Mouse (Mus musculus) ovary, postnatal 10 days (tissue): ENCODE data around the gene Dennd6a.
"Not testable (repeated sequence)": the region's sequence is repeated elsewhere in the genome, so short reads cannot be mapped to it uniquely, and the experiment has no call there.

ENCODE experiments used
- DNase-seq: peaks from one replicate; pipeline ENCODE4 v3.0.0; 2022; ENCODE audit warnings: low spot score

Dennd6a gene

DNA sequence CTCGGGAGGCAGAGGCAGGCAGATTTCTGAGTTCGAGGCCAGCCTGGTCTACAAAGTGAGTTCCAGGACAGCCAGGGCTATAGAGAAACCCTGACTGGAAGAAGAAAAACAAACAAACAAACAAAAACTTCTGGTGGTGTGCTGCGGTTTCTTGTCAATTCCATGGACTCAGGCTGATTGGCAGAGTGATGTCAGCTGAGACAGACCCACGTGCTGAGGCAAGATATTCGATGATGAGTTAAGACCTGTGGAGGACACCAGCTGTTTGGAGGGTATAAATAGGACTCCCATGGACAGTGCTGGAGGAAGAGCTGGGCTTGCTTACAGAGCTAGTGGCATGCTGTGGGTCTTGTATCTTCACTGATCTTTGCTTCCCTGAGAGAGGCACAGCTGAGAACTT, at the start of gene Dennd6a:
Dennd6a (plus strand) TSS at position 301 of the 400 bp plus-strand sequence.
- DNase-seq: not testable (repeated sequence)

DNA sequence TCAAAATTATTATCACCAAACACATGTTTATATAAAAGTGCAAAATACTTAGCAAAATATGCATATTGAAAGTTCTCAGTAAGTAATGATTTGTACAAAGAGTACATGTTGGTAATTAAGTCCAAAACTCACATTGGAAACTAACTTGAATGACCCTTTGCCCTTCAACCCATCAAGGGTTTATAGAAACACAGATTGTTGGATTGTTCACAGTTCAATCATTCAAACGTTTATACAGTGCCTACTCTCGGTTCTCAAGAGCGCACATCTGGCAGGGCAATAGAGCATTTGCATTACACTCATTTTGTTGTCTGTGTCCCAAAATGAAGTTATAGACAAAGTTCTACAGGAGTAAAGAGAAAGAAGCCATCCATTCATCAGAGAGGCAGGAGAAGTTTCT, 47.7 kb upstream of the Dennd6a start:
- DNase-seq: no peak

DNA sequence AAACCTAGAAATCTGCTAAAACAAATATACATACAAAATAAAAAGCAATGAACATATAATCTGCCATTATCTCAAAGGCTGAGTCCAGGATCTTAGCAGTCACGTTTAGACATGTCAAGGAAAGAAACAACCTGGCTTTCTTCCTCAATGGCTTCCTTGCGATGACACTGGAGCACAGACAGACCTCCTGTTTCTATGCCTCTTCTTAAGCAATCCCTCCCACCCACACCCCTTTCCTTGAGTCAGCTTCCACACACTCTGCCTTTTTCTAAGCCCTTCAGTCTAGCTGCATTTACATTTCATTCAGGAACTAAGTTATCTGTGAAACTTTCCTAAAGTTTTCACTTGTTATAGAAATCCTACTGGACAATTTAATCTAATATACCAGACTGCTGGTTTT, 45.4 kb upstream of the Dennd6a start:
- DNase-seq: no peak

DNA sequence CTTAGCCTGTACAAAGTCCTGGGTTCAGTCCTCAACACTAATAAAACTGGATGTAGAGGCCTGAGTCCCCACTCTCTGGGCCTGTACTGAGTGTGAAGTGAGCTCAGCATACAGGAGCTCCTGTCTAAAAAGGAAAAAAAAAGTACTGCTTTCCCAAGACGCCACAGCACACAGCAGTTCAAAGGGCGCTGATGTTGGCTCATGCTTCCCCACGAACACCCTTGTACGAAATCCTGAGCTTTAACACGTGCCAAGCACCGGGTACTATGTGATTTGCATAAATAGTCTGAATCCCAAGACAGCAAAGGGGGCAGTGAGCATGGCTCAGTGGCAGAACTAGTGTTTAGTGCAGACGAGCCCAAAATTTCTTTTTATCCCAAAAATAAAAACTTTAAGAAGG, 43.3 kb upstream of the Dennd6a start:
- DNase-seq: no peak

DNA sequence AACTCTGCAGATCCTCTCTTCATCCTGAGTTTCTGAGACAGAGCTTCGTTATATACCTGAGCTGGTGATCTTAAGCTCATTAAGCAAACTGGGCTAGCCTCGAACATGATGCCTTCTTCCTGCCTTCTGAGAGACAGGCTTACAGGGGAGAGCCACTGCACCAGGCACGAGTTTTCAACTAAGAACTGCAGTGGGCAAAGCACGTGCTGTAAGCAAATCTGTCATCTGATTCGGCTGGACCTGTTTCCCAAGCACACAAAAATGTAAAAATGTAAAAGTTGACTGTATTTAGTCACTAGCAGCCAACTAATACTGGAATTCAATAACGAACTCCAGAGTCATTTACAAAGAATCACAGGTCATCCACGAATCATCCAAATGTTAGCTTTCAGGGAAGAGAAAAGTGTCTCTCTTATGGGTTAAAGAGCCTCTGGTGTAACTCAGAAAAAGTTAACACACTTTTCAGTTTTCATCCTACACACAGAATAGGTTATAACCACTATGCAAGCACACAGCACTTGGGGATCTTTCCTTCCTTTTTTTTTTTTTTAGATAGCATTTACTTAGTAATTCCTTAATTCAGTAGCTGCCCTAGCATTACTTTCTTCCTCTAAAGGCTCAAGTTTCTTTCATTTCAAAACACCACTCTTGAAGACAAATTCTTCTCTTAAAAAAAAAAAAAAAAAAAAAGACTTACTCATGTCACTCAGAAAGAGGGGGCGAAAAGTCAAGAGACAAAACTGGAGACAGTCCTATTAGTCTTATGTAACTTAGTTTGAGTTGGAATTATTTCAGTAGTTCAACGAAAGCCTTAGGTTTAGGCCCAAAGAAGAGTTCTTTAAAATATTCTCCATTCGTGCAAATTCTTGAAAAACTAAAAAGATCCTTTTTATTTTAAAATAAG, 42.0 kb upstream of the Dennd6a start:
- no peak for DNase-seq

DNA sequence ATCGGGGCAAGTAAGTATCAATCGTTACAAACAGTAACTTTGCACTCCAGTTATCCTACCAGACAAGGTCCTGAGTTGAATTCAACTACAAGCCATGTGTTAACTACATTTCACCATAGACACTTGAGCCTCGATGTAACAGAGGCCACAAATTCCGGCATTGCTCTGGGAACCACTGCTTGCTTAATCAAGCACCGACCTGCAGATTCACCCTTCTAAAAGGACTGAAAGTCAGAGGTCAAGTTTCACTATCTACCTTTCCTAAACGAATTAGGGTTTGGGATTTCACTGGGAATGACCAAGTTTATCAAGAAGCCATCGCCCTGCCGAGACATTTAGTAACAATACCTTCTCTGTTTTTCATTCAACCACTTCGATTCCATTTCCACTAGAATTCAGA, 40.9 kb upstream of the Dennd6a start:
- DNase-seq: no peak

DNA sequence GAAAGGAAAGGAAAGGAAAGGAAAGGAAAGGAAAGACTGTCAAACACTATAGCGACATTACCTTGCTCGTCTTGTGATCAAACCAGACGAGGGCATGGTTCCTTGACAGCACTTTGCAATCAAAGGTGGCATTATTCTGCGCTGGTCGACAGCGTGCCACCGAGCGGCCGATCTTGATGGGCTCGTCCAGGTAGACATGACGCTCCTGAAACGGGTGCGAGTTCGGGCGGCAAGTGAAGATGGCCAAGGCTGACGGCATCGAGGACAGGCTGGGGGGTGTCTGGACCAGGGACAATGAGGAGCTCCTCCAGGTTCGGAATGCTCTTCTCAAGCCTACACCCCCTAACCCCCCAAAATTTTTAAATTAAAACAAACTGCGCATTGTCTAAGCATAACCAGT, 40.4 kb upstream of the Dennd6a start:
- no peak for DNase-seq

DNA sequence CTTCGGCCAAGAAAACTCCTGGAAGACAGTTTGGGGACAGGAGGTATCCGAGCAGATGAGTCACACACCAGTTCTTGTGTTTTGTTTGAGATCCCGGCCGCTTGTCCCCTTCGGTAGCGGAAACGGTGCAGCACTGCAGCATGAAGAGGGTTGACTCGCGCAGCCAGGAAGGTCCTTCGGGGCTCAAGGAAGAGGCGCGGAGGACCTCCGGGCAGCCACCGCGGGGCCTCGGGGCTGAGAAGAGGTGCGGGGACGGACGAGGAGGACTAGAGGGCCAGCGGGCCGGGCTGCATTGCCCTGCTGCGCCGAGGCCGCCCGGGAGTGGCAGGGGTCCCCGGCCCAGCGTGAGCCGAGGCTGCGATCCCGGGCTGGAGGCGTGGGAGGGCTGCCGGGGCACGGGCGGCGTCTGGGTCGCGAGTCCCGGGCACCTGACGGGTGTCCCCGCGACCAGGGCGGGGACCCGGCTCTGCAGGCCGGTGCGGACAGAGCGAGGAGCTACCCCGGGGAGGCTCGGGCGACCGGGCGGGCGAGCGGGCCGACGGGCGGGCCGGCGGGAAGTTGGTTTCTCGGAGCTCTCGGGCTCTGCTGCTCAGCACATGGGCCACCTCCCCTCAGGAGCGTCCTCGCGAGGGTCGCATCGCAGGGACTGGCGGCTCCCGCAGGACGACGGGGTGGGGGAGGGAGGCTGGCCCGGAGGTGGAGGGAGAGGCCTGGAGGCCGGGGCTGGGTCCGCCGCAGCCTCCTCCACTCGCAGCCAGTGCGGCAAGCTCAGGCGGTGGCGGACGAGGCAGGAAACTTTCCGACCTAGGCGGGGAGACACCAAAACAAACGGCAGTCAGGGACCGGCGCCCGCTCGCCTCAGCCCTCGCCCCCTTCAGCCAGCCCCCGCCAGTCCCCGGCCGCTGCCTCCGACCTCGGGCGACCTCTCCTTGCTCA, 39.6 kb upstream of the Dennd6a start:
- peak; percentile 25 for DNase-seq

DNA sequence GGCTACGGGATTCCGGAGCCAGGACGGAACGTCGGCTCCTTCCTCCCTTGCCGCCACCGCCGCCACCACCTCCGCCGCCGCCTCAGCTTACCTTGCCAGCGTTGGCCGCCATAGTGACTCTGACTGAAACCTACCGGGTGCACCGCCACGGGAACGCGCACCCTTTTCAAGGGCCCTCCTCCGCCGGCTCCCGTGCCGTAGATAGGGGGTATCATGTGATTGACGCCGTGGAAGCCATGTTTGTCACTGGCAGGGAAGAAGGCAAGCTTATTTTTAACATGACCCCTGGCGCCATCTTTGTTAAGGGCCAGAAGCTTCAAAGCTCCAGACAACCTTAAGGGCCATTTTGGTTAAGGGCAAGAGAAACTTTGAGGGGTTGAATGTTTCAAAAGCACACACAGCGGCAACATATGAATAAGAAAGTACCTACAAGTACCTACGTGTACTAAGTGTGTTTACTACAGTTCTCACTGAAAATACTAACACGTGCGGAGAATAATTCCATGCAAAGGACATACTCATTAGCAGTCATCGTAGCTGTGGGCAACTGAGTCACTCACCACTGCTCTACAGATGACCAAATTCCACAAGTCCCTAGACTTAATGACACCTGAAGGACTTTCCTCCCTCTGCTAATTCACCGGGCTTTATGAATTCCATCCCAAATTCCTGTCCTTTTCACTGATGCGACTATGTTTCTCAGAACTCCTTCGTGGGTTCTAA, 38.7 kb upstream of the Dennd6a start, which contains the start of gene Slmap:
Slmap (minus strand) TSS at position 175 of the 723 bp plus-strand sequence.
- peak; percentile 98 for DNase-seq

DNA sequence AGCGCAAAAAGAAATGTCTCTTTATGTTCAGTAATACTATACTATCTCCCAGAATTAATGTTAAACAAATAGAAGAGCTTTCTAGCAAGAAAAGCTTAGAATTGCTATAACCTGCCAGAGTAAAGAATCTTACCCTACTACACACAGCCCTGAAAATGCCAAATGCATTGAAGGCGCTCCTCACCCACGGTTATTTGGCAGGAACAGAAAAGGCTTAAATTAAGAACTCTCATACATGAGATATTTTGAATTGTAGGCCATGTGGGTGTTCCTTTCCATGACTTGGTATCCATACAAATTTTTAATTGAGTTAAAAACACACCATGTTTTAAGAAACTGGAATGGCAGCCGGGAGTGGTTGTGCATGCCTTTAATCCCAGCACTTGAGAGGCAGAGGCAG, 34.4 kb upstream of the Dennd6a start:
- DNase-seq: no peak

DNA sequence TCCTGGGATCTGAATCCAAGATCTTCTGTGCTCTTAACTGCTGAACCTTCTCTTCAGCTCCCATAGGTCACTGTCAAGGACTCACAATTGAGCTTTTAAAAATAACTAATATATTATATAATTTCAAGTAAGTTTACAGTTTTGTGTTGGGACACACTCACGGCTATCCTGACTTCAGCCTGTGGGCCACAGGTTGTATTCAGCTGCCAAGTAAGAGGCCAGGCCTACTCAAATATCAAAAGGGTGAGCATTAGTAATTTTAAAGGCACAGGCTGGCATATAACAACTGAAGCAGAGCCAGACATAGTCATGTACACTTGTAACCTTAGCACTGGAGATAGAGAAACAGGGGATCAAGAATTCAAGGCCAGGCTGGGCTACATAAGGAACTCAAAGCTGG, 33.1 kb upstream of the Dennd6a start:
- DNase-seq: no peak

DNA sequence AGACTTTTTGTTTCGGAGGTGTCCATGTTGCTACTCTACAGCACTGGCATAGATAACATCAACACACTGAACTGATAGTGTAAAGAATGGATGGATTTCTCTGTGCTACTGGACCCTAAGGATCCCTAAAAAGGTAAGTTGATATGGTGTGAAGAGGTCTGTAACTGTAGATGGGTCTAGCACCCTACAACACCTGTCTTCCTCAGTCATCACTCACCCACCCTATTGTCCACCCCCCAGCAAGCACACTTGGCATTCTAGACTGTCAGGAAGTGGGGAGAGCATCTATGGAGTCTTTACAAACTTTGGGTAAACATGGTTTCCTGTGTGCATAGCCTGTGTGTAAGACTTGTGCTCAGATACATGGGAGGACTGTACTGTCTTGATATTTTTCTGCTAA, 31.5 kb upstream of the Dennd6a start:
- DNase-seq: no peak

DNA sequence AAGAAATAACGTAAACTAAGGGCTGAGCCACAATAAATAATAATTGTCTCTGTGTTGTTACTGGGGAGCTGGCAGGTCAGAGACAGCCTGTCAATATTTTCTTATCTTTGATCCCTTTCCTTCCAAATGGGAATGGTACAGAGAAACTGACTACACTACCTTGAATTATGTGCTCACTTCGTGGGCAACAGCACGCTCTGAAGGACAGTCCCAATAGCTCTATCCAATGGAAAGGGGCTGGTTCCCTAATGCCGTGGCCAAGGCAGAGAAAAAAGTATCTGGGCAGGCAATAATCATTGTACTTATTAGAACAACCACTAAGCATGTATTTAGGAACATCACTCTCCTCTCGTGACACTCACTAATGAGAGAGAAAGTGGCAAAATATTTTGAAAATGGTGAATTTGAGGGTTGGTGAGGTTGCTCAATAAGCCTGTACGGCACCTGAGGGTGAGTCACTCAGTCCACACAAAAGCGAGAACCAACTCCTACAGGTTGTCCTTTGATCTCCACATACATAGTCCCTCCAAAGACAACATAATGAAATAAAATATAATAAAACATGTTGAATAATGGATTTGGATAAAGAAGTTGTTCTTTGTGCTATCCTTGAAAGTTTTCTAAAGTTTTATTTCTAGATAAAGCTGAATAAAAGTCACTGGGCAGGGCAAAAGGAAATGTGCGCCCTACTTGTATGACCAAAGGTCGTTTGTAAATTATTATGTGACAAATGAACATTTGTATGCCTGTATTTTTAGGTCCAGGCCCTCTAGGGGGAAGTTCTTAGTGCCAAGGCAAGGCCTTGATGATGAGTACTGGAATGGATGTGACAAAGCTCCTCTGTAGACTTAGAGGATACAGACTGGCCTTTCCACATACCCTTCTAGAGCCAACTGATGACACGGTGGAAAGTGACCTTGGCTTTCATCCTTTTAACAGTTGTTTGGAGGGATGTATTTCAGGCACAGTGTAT, 25.9 kb upstream of the Dennd6a start:
- no peak for DNase-seq

DNA sequence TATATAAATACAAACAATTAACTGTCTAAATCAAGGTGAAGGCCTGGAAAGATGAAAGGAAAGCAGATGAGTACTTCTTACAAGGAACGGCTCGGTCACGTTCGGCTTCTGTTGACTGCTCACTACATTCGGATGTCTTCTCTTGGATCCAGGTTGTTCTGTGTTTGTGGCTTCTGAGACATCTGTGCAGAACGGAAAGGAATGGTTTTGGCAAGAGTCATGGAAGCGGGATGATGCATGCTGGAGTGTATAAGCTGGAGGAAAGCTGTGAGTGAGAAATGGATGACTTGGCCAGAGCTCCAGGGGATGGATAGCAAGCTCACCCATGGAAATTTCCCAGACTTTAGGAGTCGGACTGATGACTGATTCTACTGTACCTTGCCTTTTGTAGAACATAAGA, 22.9 kb upstream of the Dennd6a start:
- DNase-seq: no peak

DNA sequence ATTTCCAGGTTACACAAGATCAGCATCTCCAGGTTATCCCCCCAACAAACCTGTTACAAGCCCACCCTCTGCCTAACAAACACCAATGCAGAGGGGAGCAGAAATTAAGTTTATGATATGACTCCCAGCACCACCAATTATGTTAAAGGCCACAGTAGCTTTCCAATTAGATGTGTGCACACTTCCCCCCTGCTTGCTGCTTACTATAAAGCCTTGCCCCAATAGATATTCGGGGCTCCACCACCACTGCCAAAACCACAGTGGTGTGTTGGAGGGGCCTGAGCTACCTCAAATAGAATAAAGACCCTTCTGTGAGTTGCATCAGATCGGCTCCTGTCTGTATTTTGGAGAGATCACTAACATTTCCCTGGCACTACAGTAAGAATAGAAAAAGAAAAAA, 21.2 kb upstream of the Dennd6a start:
- DNase-seq: no peak

DNA sequence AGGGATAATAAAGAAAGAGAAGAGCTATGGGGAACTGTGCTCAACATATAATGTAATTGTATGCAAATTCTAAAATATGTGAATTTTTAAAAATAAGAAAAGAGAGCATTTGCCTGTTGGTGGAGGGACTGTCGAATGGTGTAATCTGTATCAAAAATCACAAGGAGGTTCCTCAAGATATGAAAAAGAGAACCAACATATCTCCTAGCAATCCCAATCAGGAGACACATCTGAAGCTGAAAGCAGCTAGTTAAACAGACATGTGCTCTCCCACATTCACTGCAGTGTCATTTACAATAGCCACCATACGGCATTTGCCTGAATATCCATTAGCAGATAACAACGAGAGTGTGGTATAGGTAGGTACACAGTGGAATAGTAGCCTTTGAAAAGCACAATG, 20.8 kb upstream of the Dennd6a start:
- no peak for DNase-seq

DNA sequence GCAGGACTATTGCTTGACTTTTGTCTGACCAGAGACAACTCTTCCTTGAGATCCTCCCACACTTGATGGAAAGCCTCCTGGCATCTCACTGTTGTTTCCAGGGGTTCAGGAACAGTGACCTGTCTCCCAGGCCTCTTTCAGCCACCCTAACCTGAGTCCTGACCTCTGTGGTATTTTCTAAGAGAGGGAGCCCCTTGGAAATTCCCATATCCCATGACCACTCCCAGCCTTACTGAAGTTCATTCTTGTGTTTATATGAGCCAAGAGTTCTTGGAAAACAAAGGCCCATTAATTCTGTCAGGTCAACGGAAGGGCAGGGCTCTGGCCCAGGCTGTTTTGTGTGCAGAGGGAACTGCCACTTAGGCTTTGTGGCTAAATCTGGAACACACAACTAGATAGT, 16.1 kb upstream of the Dennd6a start:
- DNase-seq: no peak

DNA sequence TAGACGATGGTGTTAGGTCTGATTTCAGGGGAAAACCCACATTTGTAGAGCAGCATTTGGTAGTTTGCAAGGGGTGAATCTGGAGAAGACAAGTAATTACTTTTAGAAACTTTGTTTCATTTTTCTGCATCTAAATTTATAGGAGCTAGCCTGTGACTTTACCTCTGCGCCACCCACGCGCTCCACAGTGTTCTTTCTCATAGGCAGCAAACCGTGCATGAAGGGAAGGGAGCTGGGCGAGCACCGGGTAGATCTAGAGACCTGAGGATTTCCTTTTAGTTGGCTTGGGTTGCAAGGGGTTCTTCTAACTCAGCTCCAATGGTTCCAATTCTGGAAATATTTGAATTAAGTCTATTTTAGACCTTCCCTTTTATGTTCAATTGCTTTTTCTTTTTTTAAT, 15.1 kb upstream of the Dennd6a start:
- DNase-seq: no peak

DNA sequence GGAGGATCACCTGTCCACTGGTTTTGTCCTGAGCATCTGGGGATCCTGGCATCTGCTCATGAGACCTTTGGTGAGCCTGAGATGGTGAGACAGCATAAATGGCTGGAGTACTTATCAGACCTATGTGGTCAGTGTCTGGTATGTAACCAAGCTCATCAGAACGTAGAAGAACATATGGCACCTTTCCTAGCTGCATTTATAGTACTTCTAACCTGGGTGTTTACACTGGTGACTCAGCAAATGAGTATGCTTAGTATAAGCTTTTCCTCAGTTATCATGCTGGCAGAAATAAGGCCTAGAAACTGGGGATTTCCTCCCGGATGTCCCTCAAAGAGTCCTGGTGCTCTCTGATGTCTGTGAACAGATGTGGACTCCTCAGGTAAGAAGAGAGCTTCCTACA, 11.4 kb upstream of the Dennd6a start:
- no peak for DNase-seq

DNA sequence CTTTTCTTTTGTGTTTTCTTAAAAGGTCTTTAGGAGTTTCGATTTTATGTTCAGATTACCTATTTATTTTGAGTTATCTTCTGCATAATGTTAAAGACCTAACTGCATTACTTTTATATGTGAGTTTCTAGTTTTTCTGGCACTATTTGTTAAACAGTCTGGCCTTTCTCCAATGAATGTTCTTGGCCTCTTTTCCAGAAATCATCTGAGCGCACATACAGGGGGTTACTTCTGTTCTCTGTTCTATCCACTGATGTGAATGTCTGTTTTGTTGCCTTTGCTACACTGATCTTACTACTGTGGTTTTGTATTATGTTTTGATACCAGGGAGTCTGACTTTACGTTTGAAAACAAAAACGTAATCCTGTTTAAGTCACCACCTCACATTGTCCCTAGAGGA, 3.8 kb upstream of the Dennd6a start:
- DNase-seq: no peak
